Mouse (Mus musculus): ENCODE results near the gene Hddc3.

The Hddc3 gene

DNA sequence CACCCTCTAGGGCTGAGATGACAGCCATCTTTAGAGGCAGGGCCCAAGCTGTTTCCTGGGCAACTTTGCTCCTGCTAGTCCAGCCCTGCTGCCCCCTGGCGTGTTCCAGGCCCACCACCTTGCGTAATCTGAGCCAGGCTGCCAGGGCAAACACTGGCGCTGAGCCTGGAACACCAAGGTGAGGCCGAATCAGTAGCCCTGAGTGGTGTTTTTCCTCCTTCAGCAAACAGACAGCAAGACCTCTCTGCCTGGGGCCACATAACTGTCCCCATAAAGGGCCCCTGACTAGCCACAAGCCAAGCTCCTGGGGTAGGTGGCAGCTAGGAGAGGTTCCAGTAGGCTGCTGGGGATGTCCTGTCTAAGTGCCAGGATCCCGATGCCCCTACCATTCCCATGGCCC lies 57.2 kb downstream of the Hddc3 start:
- DNase-seq (ENCODE audit: low spot score): peak; percentile 68
